Mouse (Mus musculus): ENCODE results near the gene Nsg2. TPM values are rescaled to one million over a fixed set of nuclear protein-coding genes. Genes with fewer than 3 reads are reported as not detected.
A peak's percentile ranks its signal among the peaks of the same experiment; 100 is the strongest.
"Not testable (repeated sequence)": the region's sequence is repeated elsewhere in the genome, so short reads cannot be mapped to it uniquely, and the experiment has no call there.

Nsg2 gene
- polyA plus RNA-seq, 1 experiment from 2014 or later = 76.8 TPM

DNA sequence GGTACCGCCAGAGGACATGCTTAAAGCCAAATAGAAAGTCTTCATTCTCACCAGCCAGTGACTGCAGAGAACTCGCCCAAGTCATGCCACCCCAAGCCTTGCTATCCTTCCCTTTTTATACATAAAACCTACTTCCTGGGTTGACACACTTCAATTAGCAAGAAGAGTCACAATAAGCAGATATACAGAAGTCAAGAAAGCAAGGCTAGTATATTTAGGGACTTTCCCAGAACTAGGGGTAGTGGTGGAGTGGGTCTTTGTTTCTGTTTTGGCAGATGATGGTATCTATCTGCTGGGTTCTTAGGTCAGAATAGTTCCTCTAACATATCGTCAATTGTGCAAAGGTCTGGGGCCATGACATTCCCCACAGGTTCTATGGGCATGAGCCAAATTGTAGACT lies 7.7 kb upstream of the Nsg2 start:
- Histone ChIP-seq H3K27ac (no peak overlapping the region), H3K27me3 (ENCODE audit: insufficient read depth, poor library complexity, severe bottlenecking) (no peaks in the 10 kb centered on the region), H3K9me3 (no peaks in the 10 kb centered on the region), H3K36me3 (no peaks in the 10 kb centered on the region), H3K4me3 (no peak overlapping the region), H3K4me1 (replicated peaks) (no peaks in the 10 kb centered on the region)
- DNase-seq (ENCODE audit: low spot score) = no peak
- WGBS = 85% methylated on average over 3 of the region's 3 CpGs

DNA sequence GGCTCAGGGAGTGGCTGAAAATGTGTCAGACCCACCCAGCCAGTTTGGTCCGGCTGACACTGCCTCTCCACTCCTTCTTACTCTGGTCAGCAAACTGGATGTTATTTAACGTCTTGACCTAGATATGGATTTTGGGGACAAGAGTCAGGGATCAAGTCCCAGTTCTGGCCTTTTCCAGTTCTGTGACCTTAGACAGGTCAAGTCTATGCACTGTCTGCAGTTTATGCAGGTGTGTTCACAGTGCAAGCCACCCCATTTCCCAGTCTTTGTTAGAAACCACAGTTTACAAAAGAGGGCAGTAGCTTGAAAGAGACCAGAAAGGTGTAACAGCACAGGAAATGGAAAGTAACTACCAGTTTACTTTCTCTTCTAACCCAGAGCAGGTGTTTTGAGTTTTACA lies 547 bp upstream of the Nsg2 start:
- no peak for DNase-seq (ENCODE audit: low spot score)
- H3K36me3 ChIP-seq = peaks cover 13% of the 10 kb centered on the region
- WGBS = 43% methylated on average over 2 of the region's 2 CpGs
- no peaks in the 10 kb centered on the region for H3K27me3 ChIP-seq (ENCODE audit: insufficient read depth, poor library complexity, severe bottlenecking)
- no peaks in the 10 kb centered on the region for H3K9me3 ChIP-seq
- peak overlapping the region; percentile 13; the same call in 1 of the 2 replicates for H3K27ac ChIP-seq
- H3K4me3 ChIP-seq = no peak overlapping the region
- H3K4me1 ChIP-seq (replicated peaks) = peaks cover 44% of the 10 kb centered on the region

DNA sequence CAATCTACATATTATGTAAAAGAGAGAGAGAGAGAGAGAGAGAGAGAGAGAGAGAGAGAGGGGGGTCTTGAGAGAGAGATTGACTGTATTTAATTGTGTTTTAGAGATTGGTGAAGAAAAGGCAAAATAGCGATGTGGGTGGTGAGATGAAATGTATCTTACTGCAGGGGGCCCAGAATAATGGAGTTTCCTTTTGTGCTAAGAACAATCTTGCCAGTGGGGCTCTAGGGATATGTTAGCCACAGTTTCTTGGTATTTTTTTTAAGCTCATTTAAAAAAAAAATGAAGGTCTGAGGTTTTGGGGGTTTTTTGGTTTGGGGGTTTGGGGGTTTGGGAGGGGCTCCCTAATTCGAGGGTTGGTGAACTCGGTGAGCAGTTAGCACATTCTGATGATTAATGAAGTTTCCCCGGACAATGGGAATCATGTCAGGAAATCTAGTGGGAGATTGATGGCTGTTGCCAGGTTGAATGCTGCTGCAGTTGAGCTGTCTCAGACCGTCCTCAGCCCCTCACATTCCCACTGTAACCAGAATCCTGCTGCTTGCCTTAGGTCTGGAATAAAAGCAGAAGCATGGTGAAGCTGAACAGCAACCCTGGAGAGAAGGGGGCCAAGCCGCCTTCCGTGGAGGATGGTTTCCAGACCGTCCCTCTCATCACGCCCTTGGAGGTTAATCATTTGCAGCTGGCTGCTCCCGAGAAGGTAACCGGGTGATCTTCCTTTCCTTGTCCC lies 1.1 kb downstream of the Nsg2 start:
- H3K27me3 ChIP-seq (ENCODE audit: insufficient read depth, poor library complexity, severe bottlenecking) = no peaks in the 10 kb centered on the region
- H3K27ac ChIP-seq = peak overlapping the region; percentile 87
- H3K4me1 ChIP-seq (replicated peaks) = peaks cover 44% of the 10 kb centered on the region
- peak; percentile 41 for DNase-seq (ENCODE audit: low spot score)
- WGBS = 3% methylated on average over 11 of the region's 11 CpGs
- peak overlapping the region; percentile 53 for H3K4me3 ChIP-seq
- peaks cover 29% of the 10 kb centered on the region for H3K36me3 ChIP-seq
- H3K9me3 ChIP-seq = peaks cover 4% of the 10 kb centered on the region; the same call in 1 of the 2 replicates

DNA sequence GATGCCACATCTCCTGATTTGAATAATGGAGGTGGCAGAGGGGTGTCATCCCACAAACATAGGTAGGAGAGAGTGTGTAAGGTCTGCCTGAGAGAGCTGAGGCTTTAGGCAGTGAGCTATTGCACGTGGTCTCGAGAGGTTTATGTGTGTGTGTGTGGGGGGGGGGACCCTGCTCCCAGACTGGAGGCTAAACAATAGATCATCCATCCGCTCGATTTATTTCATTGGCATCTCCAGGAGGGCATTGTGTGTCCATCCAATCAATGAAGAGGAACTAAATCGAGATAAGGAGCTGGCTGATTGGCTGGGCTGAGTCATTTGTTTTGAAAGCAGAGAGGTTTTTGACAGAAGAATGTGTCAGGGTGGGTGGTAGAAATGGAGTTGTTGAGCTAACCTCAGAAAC lies 2.4 kb downstream of the Nsg2 start:
- peak; percentile 66 for DNase-seq (ENCODE audit: low spot score)
- Histone ChIP-seq H3K4me1 (replicated peaks) (peaks cover 44% of the 10 kb centered on the region), H3K36me3 (peaks cover 42% of the 10 kb centered on the region), H3K27me3 (ENCODE audit: insufficient read depth, poor library complexity, severe bottlenecking) (no peaks in the 10 kb centered on the region), H3K4me3 (peak overlapping the region; percentile 53), H3K27ac (peak overlapping the region; percentile 87), H3K9me3 (peaks cover 16% of the 10 kb centered on the region)
- 6% methylated on average over 5 of the region's 5 CpGs for WGBS

DNA sequence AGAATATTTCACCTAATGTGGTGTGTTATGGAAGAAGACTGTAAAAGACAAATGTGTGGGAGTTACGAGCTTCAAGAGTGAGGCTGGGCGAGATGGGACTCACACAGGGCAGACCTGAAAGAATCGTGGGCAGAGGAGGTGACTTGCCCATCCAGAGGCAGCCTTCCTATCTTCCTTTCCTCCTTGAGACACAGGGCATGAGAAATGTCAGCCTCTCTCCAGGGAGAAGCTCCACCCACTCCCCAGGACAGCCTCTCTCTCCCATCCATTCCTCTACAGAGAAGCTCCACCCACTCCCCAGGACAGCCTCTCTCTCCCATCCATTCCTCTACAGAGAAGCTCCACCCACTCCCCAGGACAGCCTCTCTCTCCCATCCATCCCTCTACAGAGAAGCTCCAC lies 7.8 kb downstream of the Nsg2 start:
- H3K36me3 ChIP-seq = peaks cover 49% of the 10 kb centered on the region

DNA sequence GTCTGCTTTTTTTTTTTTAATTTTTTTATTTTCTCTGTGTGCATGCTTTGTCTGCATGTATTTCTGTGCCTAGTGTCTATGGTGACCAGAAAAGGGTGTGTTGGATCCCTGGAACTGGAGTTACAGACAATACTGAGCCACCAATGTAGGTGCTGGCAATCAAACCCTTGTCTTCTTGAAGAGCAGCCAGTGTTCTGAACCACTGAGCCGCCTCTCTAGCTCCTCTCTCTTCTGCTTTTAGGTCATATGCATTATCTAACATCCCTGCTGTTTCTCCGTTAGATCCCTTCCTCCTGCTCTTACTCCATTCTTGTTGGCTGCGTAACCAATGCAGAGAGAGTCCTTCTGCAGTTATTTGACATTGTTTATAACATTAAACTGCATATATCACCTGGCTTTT lies 8.6 kb downstream of the Nsg2 start:
- DNase-seq (ENCODE audit: low spot score) = no peak
- H3K4me1 ChIP-seq (replicated peaks) = peaks cover 41% of the 10 kb centered on the region
- WGBS = 76% methylated on average over 3 of the region's 3 CpGs
- H3K9me3 ChIP-seq = peaks cover 16% of the 10 kb centered on the region
- no peaks in the 10 kb centered on the region for H3K27me3 ChIP-seq (ENCODE audit: insufficient read depth, poor library complexity, severe bottlenecking)
- H3K4me3 ChIP-seq = no peak overlapping the region
- H3K36me3 ChIP-seq = peaks cover 50% of the 10 kb centered on the region
- H3K27ac ChIP-seq = no peak overlapping the region

More for the DNA sequence above, 7.8 kb downstream of the Nsg2 start:
- peaks cover 48% of the 10 kb centered on the region for H3K4me1 ChIP-seq (replicated peaks)
- DNase-seq (ENCODE audit: low spot score); H3K4me3 ChIP-seq; H3K27ac ChIP-seq; H3K27me3 ChIP-seq (ENCODE audit: insufficient read depth, poor library complexity, severe bottlenecking): not testable (repeated sequence)
- WGBS = 91% methylated on average over 3 of the region's 3 CpGs
- H3K9me3 ChIP-seq = peaks cover 16% of the 10 kb centered on the region

DNA sequence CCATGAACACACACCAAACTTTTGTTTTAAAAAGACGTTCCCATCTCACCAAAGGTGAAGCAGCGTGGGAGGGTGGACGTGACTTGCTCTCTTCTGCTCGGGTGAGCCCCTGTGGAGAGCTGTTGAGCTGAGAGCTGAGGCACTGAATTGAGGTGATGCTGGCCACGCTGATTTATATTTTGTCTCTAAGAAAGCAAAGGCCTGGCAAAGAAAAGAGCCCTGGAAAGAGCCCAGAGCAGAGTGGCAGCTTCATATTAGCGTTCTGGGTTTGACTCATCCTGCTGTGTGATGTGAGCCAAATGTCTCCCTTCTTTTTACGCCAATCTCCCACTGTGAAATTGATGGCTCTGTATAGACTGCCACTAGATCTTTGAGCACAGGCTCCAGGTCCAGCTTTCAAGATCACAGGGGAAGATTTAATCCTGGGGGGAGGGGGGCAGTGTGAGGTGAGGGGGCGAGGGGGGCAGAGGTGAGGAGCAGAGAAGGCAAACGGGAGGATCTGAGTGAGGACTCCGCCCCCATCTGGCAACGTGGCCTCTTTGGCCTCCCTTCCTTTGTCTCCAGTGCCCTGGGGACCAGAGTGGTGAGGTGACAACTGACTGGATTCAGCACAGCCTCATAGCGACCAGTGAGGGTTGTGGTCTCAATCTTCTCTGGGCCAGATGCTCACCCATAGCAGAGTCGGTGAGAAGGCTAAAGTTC lies 9.8 kb downstream of the Nsg2 start:
- H3K9me3 ChIP-seq = peaks cover 16% of the 10 kb centered on the region
- peaks cover 41% of the 10 kb centered on the region for H3K36me3 ChIP-seq
- peak overlapping the region; percentile 24; the same call in 1 of the 2 replicates for H3K4me3 ChIP-seq
- peak overlapping the region; percentile 86 for H3K27ac ChIP-seq
- H3K4me1 ChIP-seq (replicated peaks) = peaks cover 41% of the 10 kb centered on the region
- 18% methylated on average over 13 of the region's 13 CpGs for WGBS
- peak; percentile 75 for DNase-seq (ENCODE audit: low spot score)
- H3K27me3 ChIP-seq (ENCODE audit: insufficient read depth, poor library complexity, severe bottlenecking) = no peaks in the 10 kb centered on the region

DNA sequence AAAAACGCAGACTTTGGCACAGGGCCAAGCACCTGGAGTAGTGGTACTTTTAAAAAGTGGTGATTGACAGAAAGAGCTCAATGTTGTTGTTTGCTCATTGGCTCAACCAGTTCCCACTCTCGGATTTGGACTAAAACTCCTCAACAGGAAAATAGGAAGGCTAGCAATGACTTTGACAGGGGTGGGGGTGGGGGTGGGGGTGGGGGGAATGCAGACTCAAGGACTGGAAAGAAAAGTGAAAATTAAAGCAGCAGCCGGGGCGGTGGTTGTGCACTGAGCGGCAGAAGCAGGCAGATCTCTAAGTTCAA lies 10.4 kb downstream of the Nsg2 start:
- H3K27ac ChIP-seq = peak overlapping the region; percentile 86
- no peaks in the 10 kb centered on the region for H3K27me3 ChIP-seq (ENCODE audit: insufficient read depth, poor library complexity, severe bottlenecking)
- no peak overlapping the region for H3K4me3 ChIP-seq
- peaks cover 36% of the 10 kb centered on the region for H3K36me3 ChIP-seq
- peaks cover 16% of the 10 kb centered on the region for H3K9me3 ChIP-seq
- peaks cover 41% of the 10 kb centered on the region for H3K4me1 ChIP-seq (replicated peaks)
- WGBS = 57% methylated on average over 5 of the region's 5 CpGs
- DNase-seq (ENCODE audit: low spot score) = no peak

DNA sequence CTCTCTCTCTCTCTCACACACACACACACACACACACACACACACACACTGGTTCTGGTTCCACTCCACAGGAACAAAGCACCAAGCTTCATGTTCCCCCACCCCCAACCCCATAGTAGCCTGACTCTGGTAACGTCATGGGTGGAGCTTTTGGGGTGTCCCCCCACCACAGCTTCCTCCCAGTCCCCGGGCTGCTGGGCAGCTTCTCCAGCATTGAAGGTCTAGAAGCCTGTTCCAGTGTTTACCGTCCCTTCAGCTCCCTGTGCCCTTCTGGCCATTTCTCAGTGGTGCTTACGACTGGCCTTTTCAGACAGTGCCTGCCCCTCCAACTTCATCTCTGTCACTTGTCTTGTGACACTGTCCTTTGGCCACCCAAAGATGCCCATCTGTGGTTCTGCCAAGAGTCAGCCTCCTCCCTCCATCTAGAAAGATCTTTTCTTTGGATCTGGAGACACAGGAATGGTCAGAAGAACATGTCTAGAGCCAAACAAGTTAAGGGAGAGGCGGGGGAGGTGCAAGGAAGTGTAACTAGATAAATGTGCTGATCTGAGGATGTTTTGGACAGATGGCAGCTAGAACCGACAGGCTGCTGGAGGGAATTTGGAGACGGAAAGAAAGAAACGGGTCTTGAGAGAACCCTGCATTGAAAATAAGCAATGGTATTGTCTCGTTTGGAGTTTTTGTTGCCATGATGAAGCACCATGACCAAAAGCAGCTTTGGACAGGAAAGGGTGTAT lies 11.8 kb downstream of the Nsg2 start:
- no peaks in the 10 kb centered on the region for H3K27me3 ChIP-seq (ENCODE audit: insufficient read depth, poor library complexity, severe bottlenecking)
- peaks cover 46% of the 10 kb centered on the region for H3K4me1 ChIP-seq (replicated peaks)
- no peak overlapping the region for H3K4me3 ChIP-seq
- WGBS = 77% methylated on average over 9 of the region's 9 CpGs
- peaks cover 21% of the 10 kb centered on the region for H3K36me3 ChIP-seq
- no peak for DNase-seq (ENCODE audit: low spot score)
- peaks cover 5% of the 10 kb centered on the region for H3K9me3 ChIP-seq
- H3K27ac ChIP-seq = peak overlapping the region; percentile 73

DNA sequence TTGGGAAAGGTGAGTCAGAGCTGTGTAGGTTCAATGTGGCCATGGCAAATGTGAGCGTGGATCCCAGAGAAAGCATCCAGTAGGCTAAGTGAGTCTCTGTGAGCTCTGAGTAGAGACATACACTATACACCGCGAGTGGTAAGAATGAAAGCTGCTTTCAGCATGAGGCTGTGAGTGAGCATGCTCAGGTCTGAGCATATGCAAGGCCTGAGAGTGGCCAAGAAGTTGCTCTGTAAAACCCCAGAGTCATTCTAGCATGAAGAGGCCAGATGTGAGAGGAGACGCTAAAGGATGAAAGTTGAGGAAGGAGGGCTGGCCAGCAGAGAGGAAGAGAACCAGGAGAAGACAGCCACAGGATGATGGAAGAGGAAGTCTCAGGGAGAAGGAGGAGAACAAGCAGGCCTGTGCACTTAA lies 12.8 kb downstream of the Nsg2 start:
- Histone ChIP-seq H3K4me1 (replicated peaks) (peaks cover 52% of the 10 kb centered on the region), H3K27me3 (ENCODE audit: insufficient read depth, poor library complexity, severe bottlenecking) (no peaks in the 10 kb centered on the region), H3K27ac (no peak overlapping the region), H3K9me3 (no peaks in the 10 kb centered on the region), H3K4me3 (no peak overlapping the region), H3K36me3 (0 out of 2 replicates have a peak, but pooled peaks cover 15% of the 10 kb centered on the region)
- 89% methylated on average over 4 of the region's 4 CpGs for WGBS
- DNase-seq (ENCODE audit: low spot score) = no peak

DNA sequence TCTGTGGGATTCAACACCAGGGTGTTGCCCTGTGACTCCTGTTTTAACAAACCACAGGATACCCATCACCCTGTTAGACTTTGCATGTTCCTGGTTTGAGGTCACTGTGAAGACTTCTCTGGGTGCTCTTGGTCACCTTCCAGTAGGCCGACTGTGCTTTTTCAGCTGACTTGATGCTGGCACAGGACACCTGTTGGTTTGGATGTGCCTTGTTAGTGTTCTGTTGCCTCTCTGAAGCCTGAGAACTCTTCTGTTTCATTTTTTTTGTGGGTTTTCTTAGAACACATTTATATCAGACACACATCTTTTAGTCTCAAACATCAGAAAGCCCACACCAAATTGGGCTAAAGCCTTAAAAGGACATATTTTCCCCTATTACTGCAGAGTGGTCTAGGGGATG lies 13.3 kb downstream of the Nsg2 start:
- Histone ChIP-seq H3K9me3 (no peaks in the 10 kb centered on the region), H3K27me3 (ENCODE audit: insufficient read depth, poor library complexity, severe bottlenecking) (no peaks in the 10 kb centered on the region), H3K4me3 (no peak overlapping the region), H3K36me3 (0 out of 2 replicates have a peak, but pooled peaks cover 20% of the 10 kb centered on the region), H3K27ac (no peak overlapping the region), H3K4me1 (replicated peaks) (peaks cover 57% of the 10 kb centered on the region)
- no peak for DNase-seq (ENCODE audit: low spot score)
- WGBS = 85% methylated on average over 1 of the region's 1 CpGs

DNA sequence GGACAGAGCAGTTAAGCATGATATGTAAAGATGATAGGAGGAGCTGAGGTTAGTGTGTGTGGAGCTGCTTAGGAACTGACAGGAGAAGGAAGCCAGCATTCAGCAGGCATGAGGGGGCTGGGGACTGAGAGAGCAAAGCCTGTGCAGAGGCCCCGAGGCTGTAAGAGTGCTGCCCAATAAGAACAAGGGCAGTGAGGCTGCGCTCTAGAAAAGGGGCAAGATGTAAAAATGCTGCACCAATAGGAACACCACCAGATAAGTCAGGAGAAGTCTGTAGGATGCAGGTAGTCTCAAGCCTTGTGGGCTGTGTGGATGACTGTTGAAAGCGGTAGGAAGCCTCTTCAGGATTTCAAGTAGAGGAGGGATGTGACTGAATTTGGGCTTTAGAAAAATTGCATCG lies 17.9 kb downstream of the Nsg2 start:
- Histone ChIP-seq H3K36me3 (peaks cover 29% of the 10 kb centered on the region; the same call in 1 of the 2 replicates), H3K4me3 (no peak overlapping the region), H3K27me3 (ENCODE audit: insufficient read depth, poor library complexity, severe bottlenecking) (no peaks in the 10 kb centered on the region), H3K9me3 (no peaks in the 10 kb centered on the region), H3K4me1 (replicated peaks) (peaks cover 40% of the 10 kb centered on the region), H3K27ac (no peak overlapping the region)
- WGBS = 71% methylated on average over 4 of the region's 4 CpGs
- no peak for DNase-seq (ENCODE audit: low spot score)
